Mouse (Mus musculus): ENCODE measurements at regions not wholly inside any gene's neighbourhood (a gene's known extent, or its start where the extent isn't known, plus 50 kb on each side); places are given as distances from the start of the nearest gene placed in this dataset.

- no peak for TF ChIP-seq CTCF (IDR thresholded peaks at IDR 0.05; ENCODE audit: control insufficient read depth, insufficient read depth, insufficient read length)
- no peak for TF ChIP-seq USF1 (IDR thresholded peaks at IDR 0.05; ENCODE audit: low read depth)
- no peak for TF ChIP-seq MYOG (IDR thresholded peaks at IDR 0.05; ENCODE audit: control insufficient read depth, extremely low read depth, insufficient read length)
- TF ChIP-seq FOSL1 (IDR thresholded peaks at IDR 0.05; ENCODE audit: insufficient read depth, low read length, poor library complexity, severe bottlenecking), result no peak
Measured at GRCm38 (mm10) chr14:76858396-76858795, 178.2 kb upstream of the Ccdc122 start.

All from C2C12 (cell line).